8 mouse cellular contexts compared by ENCODE assay signal in the genomic region with DNA sequence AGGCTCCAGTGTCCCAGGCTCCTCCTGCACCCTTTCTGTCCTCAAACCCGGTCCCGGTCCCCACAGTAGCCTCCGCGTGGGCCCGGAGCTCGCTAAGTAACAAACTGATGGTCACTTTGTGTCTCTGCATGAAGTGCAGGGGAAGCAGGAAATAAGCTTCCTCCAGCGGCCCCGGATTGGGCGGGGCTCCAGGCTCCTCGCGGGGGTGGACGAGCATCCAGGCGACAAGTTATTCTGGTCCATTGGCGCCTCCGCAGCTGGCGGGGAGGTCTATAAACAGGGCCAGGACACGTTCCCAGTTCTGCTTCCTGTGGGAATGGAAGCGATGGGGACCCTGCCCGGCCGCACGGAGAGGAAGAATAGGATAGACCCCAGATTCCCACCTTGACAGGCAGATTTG. TPM values are rescaled to one million over a fixed set of nuclear protein-coding genes. Genes with fewer than 3 reads are reported as not detected.
DNase-seq lines count a peak whose midpoint lies in the region; ATAC-seq and TF ChIP-seq lines count a peak whose summit lies in the region.

No protein-coding gene starts in this region.

- H3K27ac ChIP-seq in intestine, postnatal 0 days (ENCODE audit: low read depth, low read length), result peak overlapping the region; percentile 78
- H3K27ac ChIP-seq in limb, embryonic 13.5 days, result peak overlapping the region; percentile 82

- ATAC-seq in intestine, postnatal 0 days, result no peak
- ATAC-seq in limb, embryonic 13.5 days (ENCODE audit: low FRiP score, low read depth), result no peak

- H3K4me2 ChIP-seq in intestine, postnatal 0 days (replicated peaks; ENCODE audit: low read depth), result peak overlapping the region; percentile 54
- H3K4me2 ChIP-seq in limb, embryonic 13.5 days (replicated peaks), result peak overlapping the region; percentile 49

- H3K4me3 ChIP-seq in intestine, postnatal 0 days (ENCODE audit: low read depth, low read length), result no peak overlapping the region
- H3K4me3 ChIP-seq in limb, embryonic 13.5 days, result peak overlapping the region; percentile 7

- H3K9me3 ChIP-seq in intestine, postnatal 0 days (ENCODE audit: control insufficient read depth), result no peaks in the 10 kb centered on the region
- no peaks in the 10 kb centered on the region for H3K9me3 ChIP-seq in limb, embryonic 13.5 days

- H3K4me1 ChIP-seq in intestine, postnatal 0 days (replicated peaks; ENCODE audit: control insufficient read depth, insufficient read depth, low read length), result peaks cover 5% of the 10 kb centered on the region
- H3K4me1 ChIP-seq in limb, embryonic 13.5 days, result peaks cover 31% of the 10 kb centered on the region

- intact Hi-C loops in gastrocnemius, postnatal 36 days (cut with DNase I), result no loop called here

- H3K27me3 ChIP-seq in intestine, postnatal 0 days (replicated peaks; ENCODE audit: control insufficient read depth, insufficient read depth, low read length), result no peaks in the 10 kb centered on the region
- H3K27me3 ChIP-seq in limb, embryonic 13.5 days, result peaks cover 16% of the 10 kb centered on the region

- 16% methylated on average over 21 of the region's 21 CpGs for WGBS in intestine, postnatal 0 days
- WGBS in limb, embryonic 13.5 days, result 19% methylated on average over 21 of the region's 21 CpGs

- DNase-seq in embryo, embryonic 10.5 days (ENCODE audit: low spot score), result peak; percentile 35
- no peak for DNase-seq in embryo, embryonic 10 days (ENCODE audit: low spot score)
- DNase-seq in cerebellum, adult 9-10 months, result peak; percentile 72
- peak; percentile 90 to 96 for DNase-seq in gastrocnemius, postnatal 36 days
- peak; percentile 62 for DNase-seq in naive thymus-derived CD4-positive, alpha-beta T cell, adult 2 months (ENCODE audit: low read depth)
- peak; percentile 79 for DNase-seq in testis, postnatal 14 days (ENCODE audit: low spot score)

- H3K9ac ChIP-seq in intestine, postnatal 0 days (ENCODE audit: low read depth, low read length), result peak overlapping the region; percentile 40; the same call in 1 of the 2 replicates
- H3K9ac ChIP-seq in limb, embryonic 13.5 days, result peak overlapping the region; percentile 32

- H3K36me3 ChIP-seq in intestine, postnatal 0 days (ENCODE audit: control insufficient read depth, insufficient read depth), result peaks cover 24% of the 10 kb centered on the region
- H3K36me3 ChIP-seq in limb, embryonic 13.5 days, result peaks cover 24% of the 10 kb centered on the region

- no peak for TF ChIP-seq CTCF in intestine, postnatal 0 days (IDR thresholded peaks at IDR 0.05; ENCODE audit: low read depth)

RNA-seq across cellular contexts. Expression of gene Rab3a, which starts 1.3 kb away (rescaled TPM):
- 10 to 100 TPM; 36.8 to 37.3 TPM for total RNA-seq in gastrocnemius, postnatal 36 days (2021)
- 18.8 and 19.5 TPM in 2 replicates for polyA plus RNA-seq in intestine, postnatal 0 days (2015; fragmentation: Nextera tagmentation; extraction: Ambion mirVana)
- polyA plus RNA-seq in limb, embryonic 13.5 days (2015; fragmentation: Nextera tagmentation; extraction: Ambion mirVana), result 18.0 and 19.6 TPM in 2 replicates

RNA-seq across cellular contexts. Expression of gene Mpv17l2, which starts 7.6 kb away (rescaled TPM):
- 10 to 100 TPM; 20.7 to 21.4 TPM for total RNA-seq in gastrocnemius, postnatal 36 days (2021)
- 76.3 and 80.6 TPM in 2 replicates for polyA plus RNA-seq in intestine, postnatal 0 days (2015; fragmentation: Nextera tagmentation; extraction: Ambion mirVana)
- 29.2 and 36.6 TPM in 2 replicates for polyA plus RNA-seq in limb, embryonic 13.5 days (2015; fragmentation: Nextera tagmentation; extraction: Ambion mirVana)

RNA-seq across cellular contexts. Expression of gene Pik3r2, which starts 23.4 kb away (rescaled TPM):
- total RNA-seq in gastrocnemius, postnatal 36 days (2021), result 10 to 100 TPM; 14.3 to 16.1 TPM
- polyA plus RNA-seq in intestine, postnatal 0 days (2015; fragmentation: Nextera tagmentation; extraction: Ambion mirVana), result 37.4 and 41.0 TPM in 2 replicates
- polyA plus RNA-seq in limb, embryonic 13.5 days (2015; fragmentation: Nextera tagmentation; extraction: Ambion mirVana), result 78.1 and 81.3 TPM in 2 replicates

RNA-seq across cellular contexts. Expression of gene Pde4c, which starts 29.6 kb away (rescaled TPM):
- total RNA-seq in gastrocnemius, postnatal 36 days (2021), result 1 to 10 TPM; 1.9 to 2.1 TPM
- polyA plus RNA-seq in intestine, postnatal 0 days (2015; fragmentation: Nextera tagmentation; extraction: Ambion mirVana), result 0.21 and 0.31 TPM in 2 replicates
- polyA plus RNA-seq in limb, embryonic 13.5 days (2015; fragmentation: Nextera tagmentation; extraction: Ambion mirVana), result 0.04 and 0.06 TPM in 2 replicates

RNA-seq across cellular contexts. Expression of gene Gm3336, which starts 34.8 kb away (rescaled TPM):
- not detected for total RNA-seq in gastrocnemius, postnatal 36 days (2021)
- 2.8 TPM in 2 replicates for polyA plus RNA-seq in intestine, postnatal 0 days (2015; fragmentation: Nextera tagmentation; extraction: Ambion mirVana)
- polyA plus RNA-seq in limb, embryonic 13.5 days (2015; fragmentation: Nextera tagmentation; extraction: Ambion mirVana), result not detected in 2 replicates
